Mouse (Mus musculus) CD4-positive, CD25-positive, alpha-beta regulatory T cell, adult 4 months (primary cell): Measurements from ENCODE around the gene a. TPM values are rescaled to one million over a fixed set of nuclear protein-coding genes. Genes with fewer than 3 reads are reported as not detected.
"Not testable (repeated sequence)": the region's sequence is repeated elsewhere in the genome, so short reads cannot be mapped to it uniquely, and the experiment has no call there.

Experiments used
- ATAC-seq: one replicate; pipeline ENCODE4 v1.8.0; 2017
- polyA plus RNA-seq, 2 experiments: library from polyadenylated mRNA; unstranded; fragments of 100-300 nt; shearing (Covaris generic); gene quantifications; one replicate each; pipeline ENCODE4 v1.2.1; 2017

The a gene
- polyA plus RNA-seq, 2 experiments from 2014 or later, result not detected

GRCm38 (mm10) chr2:154928298-154928697 lies 137.1 kb downstream of the a start:
- ATAC-seq, result no peak

GRCm38 (mm10) chr2:154933884-154934283 lies 142.7 kb downstream of the a start:
- no peak for ATAC-seq

- no peak for ATAC-seq
Observed at GRCm38 (mm10) chr2:154936106-154936505, 144.9 kb downstream of the a start.

- ATAC-seq, result no peak
Observed at GRCm38 (mm10) chr2:154936536-154937155, 145.4 kb downstream of the a start.

- no peak for ATAC-seq
Observed at GRCm38 (mm10) chr2:154937547-154938390, 146.6 kb downstream of the a start.

- ATAC-seq, result no peak
Observed at GRCm38 (mm10) chr2:154941952-154942351, 150.8 kb downstream of the a start.

- ATAC-seq, result no peak
Observed at GRCm38 (mm10) chr2:154942546-154942945, 151.3 kb downstream of the a start.

GRCm38 (mm10) chr2:154943101-154943500 lies 151.9 kb downstream of the a start:
- no peak for ATAC-seq

- ATAC-seq, result no peak
Observed at GRCm38 (mm10) chr2:154946921-154947320, 155.7 kb downstream of the a start.

- no peak for ATAC-seq
Observed at GRCm38 (mm10) chr2:154949352-154949751, 158.2 kb downstream of the a start.

GRCm38 (mm10) chr2:154949877-154950276 lies 158.7 kb downstream of the a start:
- ATAC-seq, result no peak

GRCm38 (mm10) chr2:154950601-154951000 lies 159.4 kb downstream of the a start:
- ATAC-seq, result no peak

GRCm38 (mm10) chr2:154959486-154959885 lies 168.3 kb downstream of the a start:
- ATAC-seq, result no peak

- ATAC-seq, result no peak
Observed at GRCm38 (mm10) chr2:154959909-154960308, 168.7 kb downstream of the a start.

- no peak for ATAC-seq
Observed at GRCm38 (mm10) chr2:154963176-154963575, 172.0 kb downstream of the a start.

- ATAC-seq, result not testable (repeated sequence)
Observed at GRCm38 (mm10) chr2:154969740-154970397, 178.7 kb downstream of the a start.

GRCm38 (mm10) chr2:154971919-154972692 lies 180.9 kb downstream of the a start:
- no peak for ATAC-seq

- ATAC-seq, result no peak
Observed at GRCm38 (mm10) chr2:154972981-154973380, 181.8 kb downstream of the a start.

GRCm38 (mm10) chr2:154986609-154987008 lies 195.4 kb downstream of the a start:
- ATAC-seq, result no peak

GRCm38 (mm10) chr2:154991411-154991810 lies 200.2 kb downstream of the a start:
- peak; percentile 90 for ATAC-seq

GRCm38 (mm10) chr2:154992083-154992482 lies 200.9 kb downstream of the a start:
- no peak for ATAC-seq

- no peak for ATAC-seq
Observed at GRCm38 (mm10) chr2:155005491-155005890, 214.3 kb downstream of the a start.
